Mouse (Mus musculus) C2C12 (cell line): ENCODE measurements around the gene Dyrk1a. TPM values are rescaled to one million over a fixed set of nuclear protein-coding genes. Genes with fewer than 3 reads are reported as not detected.

ENCODE experiments used
- H3K27me3 ChIP-seq: one replicate; pipeline ENCODE4 v1.6.1; 2011; ENCODE audit not compliant: control insufficient read depth, insufficient read depth, insufficient read length
- H3K36me3 ChIP-seq: one replicate; pipeline ENCODE4 v1.6.1; 2011; ENCODE audit not compliant: control insufficient read depth, insufficient read depth
- H3K4me3 ChIP-seq: one replicate; pipeline ENCODE4 v1.5.1; 2011; ENCODE audit warnings: mild to moderate bottlenecking, control low read depth; ENCODE audit not compliant: poor library complexity, insufficient read depth, severe bottlenecking
- H3K79me2 ChIP-seq: one replicate; pipeline ENCODE4 v1.6.1; 2011; ENCODE audit not compliant: control insufficient read depth, insufficient read depth
- H3K79me3 ChIP-seq: one replicate; pipeline ENCODE4 v1.6.1; 2011; ENCODE audit warnings: low read depth, control low read depth
- H3ac ChIP-seq: one replicate; pipeline ENCODE3; 2011; ENCODE audit warnings: low read depth; ENCODE audit not compliant: control insufficient read depth, insufficient read length
- CEBPB ChIP-seq: IDR thresholded peaks from one replicate; pipeline ENCODE4 v1.6.1; 2011; ENCODE audit warnings: low read depth, mild to moderate bottlenecking, control low read depth, moderate library complexity
- CTCF ChIP-seq: IDR thresholded peaks from one replicate; pipeline ENCODE4 v1.5.1; 2011; ENCODE audit not compliant: control insufficient read depth, insufficient read depth, insufficient read length
- FOSL1 ChIP-seq: IDR thresholded peaks from one replicate; pipeline ENCODE4 v1.8.0; 2011; ENCODE audit warnings: mild to moderate bottlenecking, low read length; ENCODE audit not compliant: poor library complexity, insufficient read depth, severe bottlenecking
- MAX ChIP-seq: IDR thresholded peaks from one replicate; pipeline ENCODE4 v1.6.1; 2011; ENCODE audit warnings: mild to moderate bottlenecking, control low read depth
- MYOD1 ChIP-seq: IDR thresholded peaks from one replicate; pipeline ENCODE4 v1.6.1; 2011; ENCODE audit warnings: low read depth; ENCODE audit not compliant: control insufficient read depth, insufficient read length
- MYOG ChIP-seq: IDR thresholded peaks from one replicate; pipeline ENCODE4 v1.6.1; 2011; ENCODE audit not compliant: control insufficient read depth, insufficient read length; ENCODE audit errors: extremely low read depth
- USF1 ChIP-seq: IDR thresholded peaks from one replicate; pipeline ENCODE4 v1.6.1; 2011; ENCODE audit warnings: low read depth, mild to moderate bottlenecking, control low read depth, moderate library complexity
- polyA plus RNA-seq: library from polyadenylated mRNA; unstranded; fragments of >200 nt; fragmentation: generic; extraction: Trizol; gene quantifications from one replicate; pipeline ENCODE4 v1.2.1, GENCODE M21; 2012; ENCODE audit warnings: missing spikeins

Dyrk1a gene
- polyA plus RNA-seq, 1 experiment, result 17.3 TPM

- Histone ChIP-seq H3ac (no peak overlapping the region), H3K36me3 (no peaks in the 10 kb centered on the region), H3K79me3 (no peaks in the 10 kb centered on the region), H3K79me2 (no peaks in the 10 kb centered on the region), H3K4me3 (no peak overlapping the region), H3K27me3 (no peaks in the 10 kb centered on the region)
- TF ChIP-seq MYOD1, result no peak
- TF ChIP-seq CEBPB, result no peak
- no peak for TF ChIP-seq USF1
- TF ChIP-seq CTCF, result no peak
- TF ChIP-seq MYOG, result no peak
- TF ChIP-seq FOSL1, result no peak
- TF ChIP-seq MAX, result no peak
Observed at GRCm38 (mm10) chr16:94551934-94552333, 17.9 kb upstream of the Dyrk1a start.

- Histone ChIP-seq H3K4me3 (no peak overlapping the region), H3K79me3 (no peaks in the 10 kb centered on the region), H3K27me3 (no peaks in the 10 kb centered on the region), H3K79me2 (no peaks in the 10 kb centered on the region), H3K36me3 (no peaks in the 10 kb centered on the region), H3ac (no peak overlapping the region)
- no peak for TF ChIP-seq CEBPB
- TF ChIP-seq USF1, result no peak
- TF ChIP-seq FOSL1, result no peak
- TF ChIP-seq MYOD1, result no peak
- TF ChIP-seq MYOG, result no peak
- no peak for TF ChIP-seq CTCF
- TF ChIP-seq MAX, result no peak
Observed at GRCm38 (mm10) chr16:94555346-94555745, 14.5 kb upstream of the Dyrk1a start.

- Histone ChIP-seq H3K36me3 (no peaks in the 10 kb centered on the region), H3K27me3 (no peaks in the 10 kb centered on the region), H3K4me3 (no peak overlapping the region), H3ac (no peak overlapping the region), H3K79me2 (no peaks in the 10 kb centered on the region), H3K79me3 (no peaks in the 10 kb centered on the region)
- TF ChIP-seq USF1 (no peak), MAX (no peak), CEBPB (no peak), MYOG (no peak), CTCF (no peak), MYOD1 (no peak), FOSL1 (no peak)
Observed at GRCm38 (mm10) chr16:94556228-94556627, 13.6 kb upstream of the Dyrk1a start.

- H3K36me3 ChIP-seq, result no peaks in the 10 kb centered on the region
- no peak overlapping the region for H3ac ChIP-seq
- no peaks in the 10 kb centered on the region for H3K79me2 ChIP-seq
- TF ChIP-seq FOSL1 (no peak), CEBPB (no peak), MAX (no peak), MYOG (no peak), USF1 (no peak), CTCF (no peak), MYOD1 (no peak)
- H3K4me3 ChIP-seq, result no peak overlapping the region
- H3K27me3 ChIP-seq, result no peaks in the 10 kb centered on the region
- H3K79me3 ChIP-seq, result no peaks in the 10 kb centered on the region
Observed at GRCm38 (mm10) chr16:94559282-94559681, 10.5 kb upstream of the Dyrk1a start.

- TF ChIP-seq MAX (no peak), CTCF (no peak), MYOD1 (no peak), FOSL1 (no peak), USF1 (no peak), CEBPB (no peak), MYOG (no peak)
- Histone ChIP-seq H3K79me3 (no peaks in the 10 kb centered on the region), H3K4me3 (no peak overlapping the region), H3ac (no peak overlapping the region), H3K27me3 (no peaks in the 10 kb centered on the region), H3K36me3 (no peaks in the 10 kb centered on the region), H3K79me2 (no peaks in the 10 kb centered on the region)
Observed at GRCm38 (mm10) chr16:94559782-94560181, 10.0 kb upstream of the Dyrk1a start.

- H3ac ChIP-seq, result no peak overlapping the region
- no peak overlapping the region for H3K4me3 ChIP-seq
- TF ChIP-seq MAX (no peak), CTCF (no peak), MYOG (no peak), FOSL1 (no peak), CEBPB (no peak), MYOD1 (no peak), USF1 (no peak)
- no peaks in the 10 kb centered on the region for H3K79me3 ChIP-seq
- H3K27me3 ChIP-seq, result no peaks in the 10 kb centered on the region
- no peaks in the 10 kb centered on the region for H3K36me3 ChIP-seq
- H3K79me2 ChIP-seq, result no peaks in the 10 kb centered on the region
Observed at GRCm38 (mm10) chr16:94560618-94561017, 9.2 kb upstream of the Dyrk1a start.
